Comparison of ENCODE assay signal across 14 mouse cellular contexts in genomic region chr12:35048891-35049290, GRCm38 (mm10). TPM values are rescaled to one million over a fixed set of nuclear protein-coding genes. Genes with fewer than 3 reads are reported as not detected.
DNase-seq lines count a peak whose midpoint lies in the region; ATAC-seq lines count a peak whose summit lies in the region.
"Had no signal": no experiment of that assay in that cellular context is flagged by ENCODE, and none has a peak within 500 bp of the region (broad histone marks: within the 10 kb centered on the region; RNA-seq: fewer than 3 reads in every experiment).

No protein-coding gene starts in this region.

- ATAC-seq in heart, embryonic 12.5 days (ENCODE audit: insufficient number of reproducible peaks, low FRiP score), result no peak
- no peak for ATAC-seq in kidney, embryonic 15.5 days (replicated peaks; ENCODE audit: low FRiP score)
- no peak for ATAC-seq in liver, embryonic 11.5 days (replicated peaks; ENCODE audit: low FRiP score)
- ATAC-seq in erythroid progenitor cell, adult 5-6 weeks (replicated peaks; ENCODE audit: low FRiP score, poor library complexity, severe bottlenecking), result no peak

- 53% methylated on average over 3 of the region's 3 CpGs for WGBS in heart, embryonic 12.5 days
- 74% methylated on average over 3 of the region's 3 CpGs for WGBS in kidney, embryonic 15.5 days
- 75% methylated on average over 3 of the region's 3 CpGs for WGBS in liver, embryonic 11.5 days

- H3K9me3 ChIP-seq in heart, embryonic 12.5 days (replicated peaks), result no peaks in the 10 kb centered on the region
- H3K9me3 ChIP-seq in kidney, embryonic 15.5 days (replicated peaks), result no peaks in the 10 kb centered on the region
- no peaks in the 10 kb centered on the region for H3K9me3 ChIP-seq in liver, embryonic 11.5 days (ENCODE audit: control insufficient read depth, low read length)
- H3K9me3 ChIP-seq: limb, embryonic 15.5 days had no signal

- no peak overlapping the region for H3K4me2 ChIP-seq in heart, embryonic 12.5 days
- peak overlapping the region; percentile 76 for H3K4me2 ChIP-seq in kidney, embryonic 15.5 days
- peak overlapping the region; percentile 18; the same call in 1 of the 2 replicates for H3K4me2 ChIP-seq in liver, embryonic 11.5 days

- H3K36me3 ChIP-seq in heart, embryonic 12.5 days, result no peaks in the 10 kb centered on the region
- H3K36me3 ChIP-seq in kidney, embryonic 15.5 days, result no peaks in the 10 kb centered on the region
- no peaks in the 10 kb centered on the region for H3K36me3 ChIP-seq in liver, embryonic 11.5 days (ENCODE audit: control insufficient read depth, insufficient read depth, low read length)
- H3K36me3 ChIP-seq: limb, embryonic 15.5 days had no signal

- no peak for DNase-seq in heart, adult 11 months
- DNase-seq in kidney, adult 18-20 months, result no peak
- DNase-seq in A20 (ENCODE audit: low read depth, low spot score), result peak; percentile 39
- DNase-seq in liver, embryonic 11.5 days (ENCODE audit: low spot score), result no peak
- no peak for DNase-seq in B cell, adult 2 months
- DNase-seq: adrenal gland, postnatal 10 days; cerebellum, postnatal 14 days; kidney, adult 11 months; right cerebral cortex, postnatal 14 days; thymus, adult 18-20 months had no signal

- peaks cover 33% of the 10 kb centered on the region for H3K4me1 ChIP-seq in heart, embryonic 12.5 days (replicated peaks)
- H3K4me1 ChIP-seq in kidney, embryonic 15.5 days, result peaks cover 6% of the 10 kb centered on the region
- H3K4me1 ChIP-seq in liver, embryonic 11.5 days (replicated peaks; ENCODE audit: control insufficient read depth, insufficient read depth, low read length), result peaks cover 10% of the 10 kb centered on the region

- H3K27me3 ChIP-seq in heart, embryonic 12.5 days (replicated peaks), result no peaks in the 10 kb centered on the region
- no peaks in the 10 kb centered on the region for H3K27me3 ChIP-seq in kidney, embryonic 15.5 days
- H3K27me3 ChIP-seq in liver, embryonic 11.5 days (replicated peaks; ENCODE audit: control insufficient read depth, insufficient read depth, low read length), result no peaks in the 10 kb centered on the region
- H3K27me3 ChIP-seq: limb, embryonic 15.5 days had no signal

- H3K4me3 ChIP-seq in heart, embryonic 12.5 days, result 0 out of 2 replicates have a peak overlapping the region, but pooled peaks have one; percentile 8
- no peak overlapping the region for H3K4me3 ChIP-seq in kidney, embryonic 15.5 days (replicated peaks)
- no peak overlapping the region for H3K4me3 ChIP-seq in liver, embryonic 11.5 days (ENCODE audit: low read depth, low read length)

- no peak overlapping the region for H3K27ac ChIP-seq in heart, embryonic 12.5 days (ENCODE audit: poor library complexity, severe bottlenecking)
- no peak overlapping the region for H3K27ac ChIP-seq in kidney, embryonic 15.5 days
- no peak overlapping the region for H3K27ac ChIP-seq in liver, embryonic 11.5 days (ENCODE audit: low read depth, low read length)
- H3K27ac ChIP-seq: limb, embryonic 15.5 days had no signal

- H3K9ac ChIP-seq in heart, embryonic 12.5 days, result no peak overlapping the region
- no peak overlapping the region for H3K9ac ChIP-seq in kidney, embryonic 15.5 days
- H3K9ac ChIP-seq in liver, embryonic 11.5 days (ENCODE audit: low read depth, low read length), result no peak overlapping the region
- H3K9ac ChIP-seq: limb, embryonic 15.5 days had no signal

RNA-seq across cellular contexts. Expression of gene Snx13, which starts 1.9 kb away (rescaled TPM):
- 35.1 and 38.7 TPM in 2 replicates for polyA plus RNA-seq in heart, embryonic 12.5 days (2016; fragmentation: Nextera tagmentation; extraction: Ambion mirVana)
- polyA plus RNA-seq in kidney, embryonic 15.5 days (2015; fragmentation: Nextera tagmentation; extraction: Ambion mirVana), result 24.8 and 28.4 TPM in 2 replicates
- polyA plus RNA-seq in liver, embryonic 11.5 days (2014; fragmentation: Nextera tagmentation; extraction: Ambion mirVana), result 13.9 and 16.6 TPM in 2 replicates
- total RNA-seq in erythroid progenitor cell, adult 5-6 weeks (2015; ENCODE audit: low replicate concordance), result 14.1 and 31.0 TPM in 2 replicates
- 10.4 and 25.4 TPM in 2 replicates for total RNA-seq in erythroid progenitor cell, adult 5-6 weeks (2017; ENCODE audit: low replicate concordance)
